Mouse (Mus musculus) myocyte (in vitro differentiated cells): ENCODE results near the gene Rab35. TPM values are rescaled to one million over a fixed set of nuclear protein-coding genes. Genes with fewer than 3 reads are reported as not detected.
A peak's percentile ranks its signal among the peaks of the same experiment; 100 is the strongest.

Experiments used
- H3K27me3 ChIP-seq: one replicate; pipeline ENCODE4 v1.6.1; 2011; ENCODE audit not compliant: control insufficient read depth, insufficient read depth, insufficient read length
- H3K36me3 ChIP-seq: one replicate; pipeline ENCODE4 v1.6.1; 2011; ENCODE audit not compliant: control insufficient read depth, insufficient read depth
- H3K4me2 ChIP-seq: one replicate; pipeline ENCODE4 v1.6.1; 2011; ENCODE audit warnings: low read depth, control low read depth
- H3K4me3 ChIP-seq: one replicate; pipeline ENCODE4 v1.5.1; 2011; ENCODE audit warnings: mild to moderate bottlenecking, control low read depth, moderate library complexity
- H3K79me2 ChIP-seq: one replicate; pipeline ENCODE4 v1.6.1; 2011; ENCODE audit not compliant: control insufficient read depth, insufficient read depth
- H3ac ChIP-seq: one replicate; pipeline ENCODE4 v1.6.1; 2011; ENCODE audit not compliant: control insufficient read depth, insufficient read length
- CEBPB ChIP-seq: IDR thresholded peaks from 2 replicates; pipeline ENCODE4 v1.6.1; 2011; ENCODE audit warnings: mild to moderate bottlenecking, moderate library complexity; ENCODE audit not compliant: poor library complexity, insufficient read depth, severe bottlenecking
- E2F4 ChIP-seq: IDR thresholded peaks from one replicate; pipeline ENCODE4 v1.6.1; 2011; ENCODE audit warnings: mild to moderate bottlenecking, control low read depth, moderate library complexity; ENCODE audit not compliant: insufficient read depth
- MAX ChIP-seq: IDR thresholded peaks from one replicate; pipeline ENCODE4 v1.6.1; 2011; ENCODE audit warnings: low read depth, mild to moderate bottlenecking, control low read depth
- MYOD1 ChIP-seq, 3 experiments: IDR thresholded peaks; one replicate each; pipeline ENCODE4 v1.6.1; 2011; ENCODE audit warnings: control low read depth in 2 of 3, low read depth in 2 of 3, mild to moderate bottlenecking in 2 of 3, moderate library complexity in 1 of 3; ENCODE audit not compliant: insufficient read length in 2 of 3, control insufficient read depth in 1 of 3
- MYOG ChIP-seq, 3 experiments: IDR thresholded peaks; one replicate each; pipeline ENCODE4 v1.6.1; 2011; ENCODE audit warnings: control low read depth in 2 of 3, low read depth in 2 of 3, mild to moderate bottlenecking in 2 of 3; ENCODE audit not compliant: insufficient read length in 2 of 3, control insufficient read depth in 1 of 3, insufficient read depth in 1 of 3
- POLR2A ChIP-seq: IDR thresholded peaks from one replicate; pipeline ENCODE4 v1.6.1; 2011; ENCODE audit warnings: low read depth, mild to moderate bottlenecking, control low read depth, moderate library complexity; ENCODE audit not compliant: insufficient read length
- POLR2AphosphoS2 ChIP-seq: IDR thresholded peaks from one replicate; pipeline ENCODE4 v1.6.1; 2011; ENCODE audit warnings: low read depth, control low read depth; ENCODE audit not compliant: insufficient read length
- REST ChIP-seq: IDR thresholded peaks from one replicate; pipeline ENCODE4 v1.6.1; 2011; ENCODE audit warnings: mild to moderate bottlenecking, control low read depth, moderate library complexity; ENCODE audit not compliant: insufficient read depth, insufficient read length
- SRF ChIP-seq: IDR thresholded peaks from one replicate; pipeline ENCODE4 v1.6.1; 2011; ENCODE audit warnings: low read depth; ENCODE audit not compliant: control insufficient read depth, insufficient read length
- TCF12 ChIP-seq: IDR thresholded peaks from one replicate; pipeline ENCODE4 v1.6.1; 2011; ENCODE audit warnings: mild to moderate bottlenecking, control low read depth; ENCODE audit not compliant: poor library complexity, insufficient read depth, severe bottlenecking
- TCF3 ChIP-seq: IDR thresholded peaks from one replicate; pipeline ENCODE4 v1.6.1; 2011; ENCODE audit warnings: low read depth, control low read depth; ENCODE audit not compliant: insufficient read length
- USF1 ChIP-seq: IDR thresholded peaks from one replicate; pipeline ENCODE4 v1.6.1; 2011; ENCODE audit warnings: low read depth, mild to moderate bottlenecking, control low read depth, moderate library complexity
- polyA plus RNA-seq: library from polyadenylated mRNA; unstranded; fragments of >200 nt; fragmentation: generic; extraction: Trizol; gene quantifications from one replicate; pipeline ENCODE4 v1.2.1, GENCODE M21; 2012; ENCODE audit warnings: missing spikeins

Rab35 gene
- polyA plus RNA-seq, 1 experiment, result 44.8 TPM

DNA sequence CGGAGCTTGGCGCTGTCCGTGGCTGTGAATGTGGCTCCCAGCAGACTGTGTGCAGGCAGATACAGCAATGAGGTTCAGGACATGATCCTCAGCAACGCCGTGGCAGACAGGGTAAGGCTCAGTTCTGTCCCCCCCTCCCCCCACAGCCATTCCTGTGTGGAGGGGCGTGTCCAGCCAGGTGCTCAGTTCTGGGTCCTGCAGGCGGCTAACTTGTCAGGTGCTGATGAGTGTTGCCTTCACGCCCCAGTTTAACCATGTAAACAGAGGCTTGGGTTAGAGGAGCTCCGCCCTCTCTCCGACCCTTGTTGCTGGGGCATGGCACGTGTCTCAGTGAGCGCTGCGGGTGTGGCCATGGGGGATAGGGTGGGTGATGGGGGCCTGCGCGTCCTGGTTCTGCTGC lies 12.0 kb upstream of the Rab35 start:
- H3K36me3 ChIP-seq, result peaks cover 4% of the 10 kb centered on the region
- no peak overlapping the region for H3ac ChIP-seq
- no peaks in the 10 kb centered on the region for H3K27me3 ChIP-seq
- no peaks in the 10 kb centered on the region for H3K79me2 ChIP-seq
- no peak for TF ChIP-seq MYOG (IDR thresholded peaks at IDR 0.05; ENCODE audit: control insufficient read depth in 1 of 3, insufficient read depth in 1 of 3, insufficient read length in 2 of 3, low read depth in 2 of 3)
- no peak for TF ChIP-seq USF1
- TF ChIP-seq TCF3, result no peak
- TF ChIP-seq MAX, result no peak
- no peak for TF ChIP-seq TCF12
- no peak for TF ChIP-seq POLR2A
- no peak for TF ChIP-seq REST
- TF ChIP-seq SRF, result no peak
- TF ChIP-seq MYOD1 (IDR thresholded peaks at IDR 0.05; ENCODE audit: control insufficient read depth in 1 of 3, insufficient read length in 2 of 3, low read depth in 2 of 3), result no peak
- no peak for TF ChIP-seq POLR2AphosphoS2
- no peak for TF ChIP-seq E2F4
- no peak for TF ChIP-seq CEBPB
- H3K4me3 ChIP-seq, result no peak overlapping the region
- H3K4me2 ChIP-seq, result no peak overlapping the region

DNA sequence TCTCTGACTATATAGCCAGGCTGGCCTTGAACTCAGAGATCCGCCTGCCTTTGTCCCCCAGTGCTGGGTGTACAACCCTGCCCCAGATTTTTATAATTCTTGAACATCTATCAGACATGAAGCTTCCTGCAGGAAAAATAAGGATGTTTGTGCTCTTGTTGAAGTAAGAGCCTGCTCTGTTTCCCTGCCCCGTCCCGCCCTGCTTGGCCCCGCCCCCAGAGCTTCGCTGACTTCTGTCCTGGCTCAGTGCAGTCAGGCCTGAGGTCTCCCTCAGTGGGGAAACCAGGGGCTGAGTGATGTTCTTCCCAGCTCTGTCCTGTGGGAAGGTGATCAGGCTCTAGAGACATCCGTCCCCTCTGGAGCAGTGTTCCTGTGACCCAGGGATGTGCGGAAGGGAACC lies 9.0 kb upstream of the Rab35 start:
- no peaks in the 10 kb centered on the region for H3K27me3 ChIP-seq
- TF ChIP-seq MYOG (IDR thresholded peaks at IDR 0.05; ENCODE audit: control insufficient read depth in 1 of 3, insufficient read depth in 1 of 3, insufficient read length in 2 of 3, low read depth in 2 of 3) (no peak), MYOD1 (IDR thresholded peaks at IDR 0.05; ENCODE audit: control insufficient read depth in 1 of 3, insufficient read length in 2 of 3, low read depth in 2 of 3) (no peak), MAX (no peak), SRF (no peak), TCF3 (no peak), E2F4 (no peak), REST (no peak), POLR2AphosphoS2 (no peak), CEBPB (no peak), USF1 (no peak), POLR2A (no peak), TCF12 (no peak)
- no peaks in the 10 kb centered on the region for H3K36me3 ChIP-seq

DNA sequence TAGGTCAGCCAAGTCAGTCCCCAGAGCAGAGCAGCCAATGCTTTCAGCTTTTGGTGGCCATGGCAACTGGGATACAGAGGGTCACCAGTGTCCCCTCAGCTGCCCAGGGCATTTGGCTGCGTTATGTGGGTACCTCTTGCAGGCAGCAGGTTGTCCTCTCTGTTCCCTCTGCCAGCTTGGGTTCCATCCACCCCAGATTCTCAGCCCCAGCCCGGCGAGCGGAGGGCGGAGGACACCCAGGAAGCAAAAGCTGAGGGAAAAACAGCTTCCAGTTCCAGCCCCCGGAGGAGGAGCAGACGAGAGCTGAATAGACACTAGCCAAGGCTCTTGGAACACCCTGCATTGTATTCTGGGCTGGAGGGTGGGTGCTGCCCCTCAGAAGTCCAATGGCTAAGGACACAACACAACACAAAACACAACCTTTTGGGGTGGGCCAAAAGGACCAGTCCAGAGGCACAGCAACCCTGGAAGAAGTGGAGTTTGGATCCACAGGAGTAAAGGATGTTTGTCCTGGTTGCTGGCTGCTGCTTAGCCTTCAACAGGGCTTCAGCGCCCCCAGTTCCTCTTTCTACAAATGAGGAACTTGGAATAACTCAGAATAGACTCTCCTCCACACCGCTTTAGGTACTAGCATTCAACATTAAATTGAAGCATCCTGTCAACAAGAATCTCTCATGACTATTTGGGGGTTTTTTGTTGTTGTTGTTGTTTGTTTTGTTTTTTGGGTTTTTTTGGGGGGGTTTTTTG lies 7.8 kb upstream of the Rab35 start:
- Histone ChIP-seq H3K36me3 (no peaks in the 10 kb centered on the region), H3K4me2 (no peak overlapping the region), H3K79me2 (no peaks in the 10 kb centered on the region), H3K4me3 (no peak overlapping the region), H3K27me3 (no peaks in the 10 kb centered on the region), H3ac (no peak overlapping the region)
- TF ChIP-seq MAX, result no peak
- TF ChIP-seq SRF, result no peak
- no peak for TF ChIP-seq TCF3
- peak; percentile 13 for TF ChIP-seq POLR2AphosphoS2

More for the DNA sequence above, 9.0 kb upstream of the Rab35 start:
- no peaks in the 10 kb centered on the region for H3K79me2 ChIP-seq
- no peak overlapping the region for H3K4me2 ChIP-seq
- H3ac ChIP-seq, result no peak overlapping the region
- no peak overlapping the region for H3K4me3 ChIP-seq

DNA sequence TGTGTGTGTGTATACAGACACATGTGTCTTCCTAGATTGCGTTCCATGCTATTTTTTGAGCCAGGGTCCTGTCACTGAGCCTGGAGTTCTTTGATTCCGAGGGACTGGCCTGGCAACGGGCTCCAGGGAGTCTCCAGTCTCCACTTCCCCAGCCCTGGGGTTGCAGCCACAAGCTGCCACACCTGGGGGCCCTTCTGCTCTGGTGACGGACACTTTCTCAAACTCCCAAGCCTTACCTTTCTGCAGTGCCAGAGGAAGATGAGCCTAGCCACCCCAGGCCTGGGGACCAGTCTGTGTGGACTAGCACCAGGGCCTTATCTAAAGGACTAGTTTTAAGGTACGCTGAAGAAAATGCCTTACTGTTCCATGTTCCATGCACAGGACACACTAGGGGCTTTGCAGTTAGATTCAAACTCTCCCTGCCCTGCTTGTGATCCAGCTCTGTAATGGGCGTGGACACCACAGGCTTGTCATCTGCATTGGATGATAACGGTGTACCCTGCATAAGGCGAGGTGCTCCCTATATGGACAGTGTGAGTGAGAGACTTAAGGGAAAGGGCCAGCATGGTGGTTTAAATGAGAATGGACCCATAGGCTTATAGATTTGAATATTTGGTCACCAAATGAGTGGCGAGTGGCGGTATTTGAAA lies 5.3 kb upstream of the Rab35 start:
- TF ChIP-seq TCF12 (no peak), POLR2A (no peak), MYOD1 (IDR thresholded peaks at IDR 0.05; ENCODE audit: control insufficient read depth in 1 of 3, insufficient read length in 2 of 3, low read depth in 2 of 3) (no peak), POLR2AphosphoS2 (no peak), REST (no peak), TCF3 (no peak)
- Histone ChIP-seq H3K4me2 (no peak overlapping the region), H3K79me2 (no peaks in the 10 kb centered on the region)

DNA sequence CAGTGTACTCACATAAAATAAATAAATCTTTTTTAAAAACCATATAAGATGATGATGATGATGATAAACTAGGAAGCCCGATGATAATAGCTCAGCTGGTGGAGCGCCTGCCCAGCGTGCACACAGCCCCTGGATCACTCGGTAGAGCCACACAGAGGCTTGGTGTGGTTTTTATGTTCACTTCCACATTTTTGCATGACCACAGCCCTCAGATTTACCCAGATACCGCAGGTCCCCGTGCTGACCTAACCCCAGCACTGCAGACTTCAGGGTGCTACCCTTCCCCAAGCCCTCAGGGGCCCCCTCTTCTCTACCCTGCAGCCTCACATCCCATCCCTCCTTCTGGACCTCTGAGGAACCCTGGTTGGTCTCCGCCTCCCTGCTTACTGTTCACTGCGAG lies 3.6 kb upstream of the Rab35 start:
- H3K4me3 ChIP-seq, result no peak overlapping the region
- H3K27me3 ChIP-seq, result no peaks in the 10 kb centered on the region
- no peaks in the 10 kb centered on the region for H3K36me3 ChIP-seq
- TF ChIP-seq REST, result no peak
- TF ChIP-seq TCF12, result no peak
- TF ChIP-seq E2F4, result no peak
- TF ChIP-seq SRF, result no peak
- no peak for TF ChIP-seq MYOG (IDR thresholded peaks at IDR 0.05; ENCODE audit: control insufficient read depth in 1 of 3, insufficient read depth in 1 of 3, insufficient read length in 2 of 3, low read depth in 2 of 3)
- TF ChIP-seq USF1, result no peak
- no peak for TF ChIP-seq TCF3
- TF ChIP-seq POLR2AphosphoS2, result no peak
- no peak for TF ChIP-seq MYOD1 (IDR thresholded peaks at IDR 0.05; ENCODE audit: control insufficient read depth in 1 of 3, insufficient read length in 2 of 3, low read depth in 2 of 3)
- TF ChIP-seq CEBPB, result no peak
- no peak for TF ChIP-seq MAX
- TF ChIP-seq POLR2A, result no peak
- H3ac ChIP-seq, result no peak overlapping the region
- peaks cover 9% of the 10 kb centered on the region for H3K79me2 ChIP-seq
- H3K4me2 ChIP-seq, result no peak overlapping the region

More for the DNA sequence above, 5.3 kb upstream of the Rab35 start:
- H3ac ChIP-seq, result no peak overlapping the region
- no peaks in the 10 kb centered on the region for H3K27me3 ChIP-seq
- no peaks in the 10 kb centered on the region for H3K36me3 ChIP-seq
- H3K4me3 ChIP-seq, result no peak overlapping the region
